Mouse (Mus musculus): ENCODE data around the gene Zc3h12c.

Zc3h12c gene

GRCm38 (mm10) chr9:52165706-52166090 lies 2.7 kb downstream of the Zc3h12c start:
- no peak for DNase-seq (ENCODE audit: low spot score)

- no peak for DNase-seq (ENCODE audit: low spot score)
These were observed 3.2 kb downstream of the Zc3h12c start for GRCm38 (mm10) chr9:52165076-52165705.

GRCm38 (mm10) chr9:52160512-52160911 lies 7.9 kb downstream of the Zc3h12c start:
- no peak for DNase-seq (ENCODE audit: low spot score)

DNA sequence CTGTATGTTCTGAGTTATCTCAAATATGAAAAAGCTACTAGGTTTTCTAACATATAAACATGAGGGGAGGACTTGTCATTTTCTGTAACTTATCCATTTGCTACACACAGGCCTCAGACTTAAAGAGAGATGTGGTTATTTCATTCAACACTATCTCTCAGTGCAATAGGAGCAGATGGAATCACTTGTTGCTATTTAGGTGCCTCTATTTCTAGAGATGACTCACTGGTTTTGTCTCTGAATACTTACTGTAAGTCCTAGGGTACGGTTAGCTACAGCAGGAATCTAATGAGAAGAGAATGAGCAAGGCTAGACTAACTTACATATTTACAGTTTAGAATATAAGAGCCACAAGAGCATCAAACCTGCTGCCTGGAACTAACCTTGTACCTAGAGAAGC lies 9.8 kb downstream of the Zc3h12c start:
- DNase-seq (ENCODE audit: low spot score): no peak

DNA sequence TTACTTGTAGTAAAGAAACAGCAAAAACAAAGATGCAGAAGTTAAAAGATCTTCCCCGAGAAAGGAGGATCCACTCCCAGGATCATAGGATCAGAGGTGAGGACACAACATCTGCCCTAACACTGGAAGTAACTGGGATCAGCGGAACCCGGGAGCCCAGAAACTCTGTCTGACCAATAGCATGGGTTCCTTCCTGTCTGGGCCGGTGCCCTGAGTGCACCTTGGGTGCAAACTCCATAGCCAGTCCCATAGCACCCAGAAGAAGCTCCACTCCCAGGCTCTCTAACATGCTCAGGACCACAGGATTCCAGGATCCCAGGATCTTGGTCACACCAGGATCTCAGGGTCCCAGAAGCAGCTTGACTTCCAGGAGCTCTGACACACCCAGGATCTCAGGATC lies 13.0 kb downstream of the Zc3h12c start:
- no peak for DNase-seq (ENCODE audit: low spot score)

DNA sequence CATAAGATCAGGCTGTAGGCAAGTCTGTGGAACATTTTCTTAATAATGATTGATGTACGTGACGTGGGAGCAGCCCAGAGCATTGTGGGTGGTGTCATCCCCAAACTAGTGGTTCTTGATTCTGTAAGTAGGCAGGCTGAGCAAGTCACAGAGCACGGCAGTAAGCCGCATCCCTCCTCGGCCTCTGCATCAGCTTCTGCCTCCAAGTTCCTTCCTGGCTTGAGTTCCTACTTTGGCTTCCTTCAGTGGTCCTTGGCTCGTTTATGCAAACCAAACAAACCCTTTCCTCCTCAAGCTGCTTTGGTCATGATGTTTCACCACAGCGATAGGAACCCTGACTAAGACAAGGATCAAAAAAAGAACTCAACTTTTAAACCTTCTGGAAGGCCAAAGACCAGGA lies 14.1 kb downstream of the Zc3h12c start:
- no peak for DNase-seq (ENCODE audit: low spot score)

- DNase-seq (ENCODE audit: low spot score): no peak
These were observed 16.1 kb downstream of the Zc3h12c start for GRCm38 (mm10) chr9:52152076-52152826.

DNA sequence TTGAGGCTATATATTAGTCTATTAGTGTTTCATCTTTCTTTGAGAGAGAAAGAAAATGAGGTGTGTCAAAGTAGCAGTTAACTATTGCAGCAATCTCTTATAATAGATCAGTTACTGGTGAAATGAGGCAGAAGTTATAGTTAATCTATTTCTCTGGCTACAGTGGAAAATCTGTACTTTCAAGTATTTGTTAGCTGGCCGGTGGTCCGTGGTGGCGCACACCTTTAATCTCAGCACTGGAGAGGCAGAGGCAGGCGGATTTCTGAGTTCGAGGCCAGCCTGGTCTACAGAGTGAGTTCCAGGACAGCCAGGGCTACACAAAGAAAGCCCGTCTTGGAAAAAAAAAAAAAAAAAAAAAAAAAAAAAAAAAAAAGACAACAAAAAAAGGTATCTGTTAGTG lies 18.6 kb downstream of the Zc3h12c start:
- no peak for DNase-seq (ENCODE audit: low spot score)

DNA sequence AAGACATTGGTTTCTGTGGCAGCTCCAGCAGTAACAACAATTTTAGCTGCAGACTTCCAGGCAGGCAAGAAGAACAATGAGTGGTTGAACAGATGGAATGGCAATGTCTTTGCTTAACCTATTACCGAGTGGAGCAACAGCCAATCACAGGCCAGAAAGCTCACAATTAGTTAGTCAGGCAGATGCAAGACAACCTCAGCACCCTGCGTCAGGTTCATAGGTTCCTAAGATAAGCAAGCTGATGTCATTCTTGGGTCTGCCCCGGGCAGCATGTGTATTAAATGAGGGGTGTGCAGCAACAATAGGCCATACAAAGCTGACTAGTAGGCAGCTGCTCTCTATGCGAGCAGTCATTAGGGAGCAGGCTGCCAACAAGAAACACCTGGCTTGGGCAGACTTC lies 19.1 kb downstream of the Zc3h12c start:
- DNase-seq (ENCODE audit: low spot score): peak; percentile 71

DNA sequence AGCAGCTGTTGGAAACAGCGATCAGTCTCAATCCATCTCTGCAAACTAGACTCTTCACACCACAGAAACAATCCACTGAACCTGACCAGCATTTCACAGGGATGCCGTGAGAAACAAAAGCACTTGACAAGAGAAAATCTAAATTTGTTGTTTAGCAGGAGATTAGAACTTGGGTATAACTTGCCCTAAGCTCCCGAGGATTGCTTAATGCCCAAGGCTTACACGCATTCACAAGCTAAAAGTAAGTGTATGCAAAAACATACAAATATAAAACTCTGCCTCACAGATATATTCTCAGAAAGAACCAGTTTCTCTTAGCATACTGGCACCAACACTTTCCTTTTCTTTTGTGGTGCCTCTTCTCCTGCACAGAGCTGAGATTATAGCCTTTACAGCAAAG lies 19.5 kb downstream of the Zc3h12c start:
- DNase-seq (ENCODE audit: low spot score): no peak

DNA sequence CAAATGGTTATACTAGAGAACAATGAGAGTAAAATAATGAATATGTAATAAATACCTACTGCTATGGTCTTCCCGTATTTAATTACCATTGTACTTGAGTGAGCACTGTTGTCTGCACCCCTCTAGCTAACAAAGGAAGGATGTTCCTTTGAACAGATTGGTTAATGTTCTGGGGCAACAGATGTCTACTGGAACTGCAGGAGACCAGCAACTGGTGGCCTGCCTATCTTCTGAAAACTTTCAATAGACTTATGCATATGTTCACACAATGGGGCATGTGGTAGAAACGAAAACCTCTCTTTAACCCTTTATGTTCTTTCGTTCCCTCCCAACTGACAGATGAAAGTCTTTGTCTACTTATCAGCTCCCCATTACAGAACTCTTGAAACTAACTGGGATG lies 20.1 kb downstream of the Zc3h12c start:
- peak; percentile 41 for DNase-seq (ENCODE audit: low spot score)

DNA sequence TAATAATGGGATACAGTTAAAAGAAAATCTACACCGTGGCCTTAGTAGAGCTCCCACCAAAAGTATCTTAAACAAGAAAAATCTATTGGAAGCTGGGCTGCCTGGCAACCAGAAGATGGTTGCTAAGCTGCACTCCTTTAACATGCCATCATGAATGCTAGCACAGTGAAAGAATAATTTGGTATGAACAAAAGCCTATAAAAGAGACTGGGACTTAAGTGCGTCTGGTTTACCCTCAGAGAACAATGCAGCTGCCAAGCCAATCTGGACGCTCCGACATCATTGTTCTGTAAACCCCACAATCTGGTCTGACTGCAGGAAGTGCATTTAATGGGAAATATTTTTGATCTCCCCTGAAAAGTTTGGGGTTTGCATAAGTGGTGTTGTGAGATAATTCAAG lies 22.1 kb downstream of the Zc3h12c start:
- DNase-seq (ENCODE audit: low spot score): peak; percentile 71

DNA sequence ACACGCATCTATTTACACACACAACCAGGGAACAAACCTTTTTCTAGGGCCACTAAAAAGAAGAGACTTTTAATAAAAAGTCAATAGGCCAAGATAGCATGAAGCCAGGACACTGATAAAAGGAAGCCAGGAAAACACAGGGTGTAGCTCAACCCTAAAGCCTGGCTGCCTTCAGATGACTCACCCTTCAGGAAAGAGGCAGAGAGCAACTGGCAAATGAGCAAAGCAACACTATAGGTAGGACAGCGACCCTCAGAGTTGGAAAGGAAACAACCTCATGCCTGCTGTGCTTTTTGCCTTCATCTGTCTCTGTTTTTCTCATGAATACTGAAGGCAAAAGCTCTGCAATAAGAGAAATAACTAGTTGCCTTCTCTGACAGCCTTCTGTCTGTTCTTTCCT lies 35.6 kb downstream of the Zc3h12c start:
- DNase-seq (ENCODE audit: low spot score): no peak

DNA sequence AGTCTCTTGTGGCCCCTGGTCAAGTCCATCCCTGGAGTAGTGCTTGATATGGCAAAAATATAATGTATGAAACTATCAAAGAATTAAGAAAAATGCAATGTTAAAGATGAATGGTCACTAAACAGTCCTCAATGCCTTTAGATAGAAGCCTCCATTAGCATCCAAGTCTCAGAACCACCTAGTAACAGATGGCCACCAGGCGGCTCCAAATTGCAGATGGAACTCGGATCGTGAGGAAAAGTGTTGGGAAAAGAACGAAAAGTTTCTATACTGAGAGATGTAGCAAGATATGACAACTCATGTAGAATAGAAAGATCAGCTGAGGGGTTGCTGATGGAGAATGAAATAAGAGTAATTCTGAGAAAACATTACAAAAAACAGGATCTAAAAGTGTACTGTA lies 38.0 kb downstream of the Zc3h12c start:
- DNase-seq (ENCODE audit: low spot score): no peak

- DNase-seq (ENCODE audit: low spot score): no peak
These were observed 43.1 kb downstream of the Zc3h12c start for GRCm38 (mm10) chr9:52125225-52125624.

DNA sequence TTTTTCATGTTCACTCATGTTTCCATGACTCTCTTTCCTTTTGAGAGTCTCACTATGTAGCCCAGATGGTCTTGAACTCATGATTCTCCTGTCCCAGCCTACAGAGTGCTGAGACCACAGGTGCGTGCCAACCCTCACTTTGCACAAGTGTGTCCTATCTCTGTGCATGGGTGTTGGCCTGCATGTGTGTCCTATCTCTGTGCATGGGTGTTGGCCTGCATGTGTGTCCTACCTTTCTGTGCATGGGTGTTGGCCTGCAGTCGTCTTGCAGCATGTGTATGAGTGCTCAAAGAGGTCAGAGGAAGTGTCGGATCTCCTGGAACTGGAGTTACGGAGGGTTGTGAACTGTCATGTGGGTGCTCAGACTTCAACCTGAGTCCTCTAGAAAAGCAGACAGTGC lies 49.2 kb downstream of the Zc3h12c start:
- DNase-seq (ENCODE audit: low spot score): no peak

DNA sequence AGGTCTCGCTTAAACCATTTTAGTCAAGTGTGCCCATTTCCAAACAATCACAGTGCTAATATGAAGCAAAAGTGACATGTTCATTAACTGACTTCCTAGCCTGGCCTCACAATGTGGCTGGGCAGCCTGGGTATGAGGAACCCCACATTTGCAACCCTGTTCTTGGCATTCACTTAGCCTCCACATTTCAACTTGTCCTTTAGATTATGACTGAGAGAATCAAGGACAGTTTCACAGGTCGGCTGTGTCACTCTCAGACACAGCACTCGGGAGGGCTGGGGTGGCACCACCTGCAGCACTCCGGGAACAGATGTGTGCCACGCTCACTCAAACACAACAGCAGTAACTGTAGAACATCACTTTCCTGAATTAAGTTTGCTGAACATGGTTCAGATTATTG lies 55.3 kb downstream of the Zc3h12c start:
- no peak for DNase-seq (ENCODE audit: low spot score)

DNA sequence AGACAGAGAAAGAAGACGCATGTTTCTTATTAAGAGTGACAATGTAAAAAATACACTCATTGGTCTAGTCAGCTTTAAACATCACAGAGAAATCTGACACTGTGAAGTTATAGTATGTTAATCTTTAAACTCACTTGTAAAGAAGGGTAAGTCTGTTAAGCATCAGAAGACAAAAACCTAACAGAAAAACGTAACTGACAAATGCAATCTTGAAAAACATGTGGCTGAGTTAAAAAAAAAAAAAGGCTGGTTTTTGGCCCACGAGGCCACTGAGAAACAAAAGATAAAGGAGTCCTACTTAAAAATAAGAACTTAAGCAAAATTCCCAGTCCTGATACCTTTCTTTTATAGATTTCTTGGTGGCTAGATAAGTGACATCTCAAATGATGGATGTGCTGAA lies 57.6 kb downstream of the Zc3h12c start:
- DNase-seq (ENCODE audit: low spot score): no peak

DNA sequence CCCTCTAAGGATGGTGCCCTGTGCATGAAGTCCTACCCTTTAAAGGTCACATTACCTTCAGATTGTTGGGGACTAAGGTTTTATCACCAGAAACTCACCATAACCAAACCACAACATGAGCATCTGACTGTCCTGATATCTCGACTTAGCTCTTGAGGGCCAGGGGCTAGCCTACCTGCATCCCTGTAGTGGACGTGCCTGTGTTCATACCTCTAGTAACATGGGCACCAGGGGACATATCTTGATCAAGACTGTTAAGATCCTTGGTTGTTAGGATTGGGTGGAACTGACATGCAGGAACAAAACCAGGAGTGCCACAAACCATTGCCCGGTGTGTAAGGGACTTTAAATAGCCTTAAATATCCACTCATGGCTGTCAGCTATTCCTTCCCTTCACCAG lies 61.2 kb downstream of the Zc3h12c start:
- DNase-seq (ENCODE audit: low spot score): no peak

- no peak for DNase-seq (ENCODE audit: low spot score)
These were observed 62.9 kb downstream of the Zc3h12c start for GRCm38 (mm10) chr9:52105423-52105822.

- no peak for DNase-seq (ENCODE audit: low spot score)
These were observed 64.2 kb downstream of the Zc3h12c start for GRCm38 (mm10) chr9:52104225-52104615.

GRCm38 (mm10) chr9:52103448-52104224 lies 64.7 kb downstream of the Zc3h12c start:
- DNase-seq (ENCODE audit: low spot score): no peak

Data from embryo, embryonic 10 days (tissue).